Mouse (Mus musculus): Measurements from ENCODE around the gene Mex3a.
A peak's percentile ranks its signal among the peaks of the same experiment; 100 is the strongest.
"Not testable (repeated sequence)": the region's sequence is repeated elsewhere in the genome, so short reads cannot be mapped to it uniquely, and the experiment has no call there.

The Mex3a gene

DNA sequence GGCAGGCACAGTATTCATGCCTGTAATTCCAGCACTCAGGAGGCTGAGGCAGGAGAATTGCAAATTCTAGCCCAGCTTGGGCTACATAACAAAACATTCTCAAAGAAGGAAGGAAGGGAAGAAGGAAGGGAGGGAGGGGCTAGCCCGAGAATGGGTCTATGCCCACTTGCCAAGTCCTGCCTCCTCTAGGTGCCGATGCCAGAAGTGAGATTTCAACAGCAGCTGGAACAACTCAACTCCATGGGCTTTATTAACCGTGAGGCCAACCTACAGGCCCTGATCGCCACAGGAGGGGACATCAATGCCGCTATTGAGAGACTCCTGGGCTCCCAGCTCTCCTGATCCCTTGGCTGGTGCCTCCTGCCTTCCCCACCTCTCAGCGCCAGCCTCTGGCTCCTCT lies 35.7 kb downstream of the Mex3a start:
- no peak for DNase-seq (ENCODE audit: low spot score in 2 of 2)

DNA sequence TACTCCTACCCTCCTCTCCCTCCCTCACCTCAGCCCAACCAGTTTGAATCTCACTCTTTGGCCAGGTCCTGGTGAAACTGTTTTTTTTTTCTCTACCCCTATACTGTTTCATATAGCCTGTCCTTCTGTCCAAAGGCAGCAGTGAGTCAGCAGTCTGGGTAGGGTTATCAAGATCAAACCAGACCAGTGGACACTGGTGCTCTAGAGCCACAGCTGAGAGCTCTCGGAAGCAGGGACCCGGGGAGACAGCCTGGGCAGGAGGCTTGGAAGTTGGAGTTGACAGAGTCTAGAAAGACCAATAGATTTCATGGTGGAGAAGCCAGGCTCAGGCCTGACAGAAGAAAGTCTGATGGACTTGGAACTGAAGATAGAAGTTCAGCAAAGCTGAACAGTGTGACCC lies 36.4 kb downstream of the Mex3a start:
- DNase-seq (ENCODE audit: low spot score in 2 of 2): no peak

GRCm38 (mm10) chr3:88569093-88569492 lies 36.9 kb downstream of the Mex3a start:
- DNase-seq (ENCODE audit: low spot score in 2 of 2): no peak

DNA sequence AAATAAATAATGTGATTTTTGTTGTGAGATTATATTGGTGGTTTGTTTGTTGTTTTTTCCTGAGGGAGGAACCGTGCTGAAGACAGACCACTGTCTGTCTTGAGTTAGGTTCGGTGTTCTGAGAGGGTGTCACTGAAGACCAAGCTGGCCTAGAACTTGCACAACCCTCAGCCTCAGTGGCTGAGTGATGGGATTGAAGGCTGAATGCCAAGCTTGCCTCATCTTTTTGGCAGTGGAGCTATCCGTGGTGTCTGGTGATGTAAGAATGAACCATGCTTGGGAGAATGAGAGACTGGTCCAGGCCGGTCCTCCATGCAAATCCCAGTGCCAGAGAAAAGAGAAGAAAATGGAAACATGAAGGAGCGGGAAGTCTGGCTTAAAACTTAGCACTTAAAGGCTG lies 37.5 kb downstream of the Mex3a start:
- no peak for DNase-seq (ENCODE audit: low spot score in 2 of 2)

DNA sequence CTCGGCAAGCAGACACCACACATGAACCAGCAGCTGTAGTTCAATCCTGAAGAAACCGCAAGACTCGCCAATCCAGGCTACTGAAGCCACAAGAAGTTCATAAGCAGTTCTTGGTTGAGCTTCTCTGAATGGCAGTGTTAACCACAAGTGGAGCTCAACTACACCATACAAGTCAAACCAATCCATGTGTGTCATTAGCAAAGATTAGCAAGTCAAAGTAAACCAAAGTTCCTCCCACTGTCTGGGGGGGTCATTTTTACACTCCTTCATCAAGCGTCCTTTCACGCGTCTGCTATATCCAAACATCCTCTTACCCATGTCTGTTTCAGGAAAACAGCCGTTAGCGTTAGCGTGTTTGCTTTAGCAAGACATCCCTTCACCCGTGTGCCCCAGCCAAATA lies 38.1 kb downstream of the Mex3a start:
- DNase-seq (ENCODE audit: low spot score in 2 of 2): no peak

DNA sequence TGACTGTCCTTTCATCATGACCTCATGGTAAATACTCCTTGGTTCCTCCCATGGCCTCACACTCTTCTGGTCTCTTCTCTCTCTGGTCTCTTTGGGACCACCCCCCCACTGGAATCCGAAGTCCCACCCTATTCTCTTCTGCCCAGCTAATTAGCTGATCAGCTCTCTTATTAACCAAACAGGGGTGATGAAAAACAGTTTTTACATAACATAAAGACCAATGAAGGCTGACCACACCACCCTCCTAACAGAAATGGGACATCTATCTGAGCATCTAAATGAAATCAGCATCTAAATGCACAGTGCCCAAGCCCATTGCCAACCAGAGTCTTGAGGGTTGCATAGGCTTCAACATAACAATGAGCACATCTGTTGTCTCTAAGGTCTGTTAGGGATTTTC lies 39.7 kb downstream of the Mex3a start:
- no peak for DNase-seq (ENCODE audit: low spot score in 2 of 2)

GRCm38 (mm10) chr3:88572835-88573234 lies 40.6 kb downstream of the Mex3a start:
- no peak for DNase-seq (ENCODE audit: low spot score in 2 of 2)

GRCm38 (mm10) chr3:88573810-88574209 lies 41.6 kb downstream of the Mex3a start:
- DNase-seq (ENCODE audit: low spot score in 2 of 2): no peak

DNA sequence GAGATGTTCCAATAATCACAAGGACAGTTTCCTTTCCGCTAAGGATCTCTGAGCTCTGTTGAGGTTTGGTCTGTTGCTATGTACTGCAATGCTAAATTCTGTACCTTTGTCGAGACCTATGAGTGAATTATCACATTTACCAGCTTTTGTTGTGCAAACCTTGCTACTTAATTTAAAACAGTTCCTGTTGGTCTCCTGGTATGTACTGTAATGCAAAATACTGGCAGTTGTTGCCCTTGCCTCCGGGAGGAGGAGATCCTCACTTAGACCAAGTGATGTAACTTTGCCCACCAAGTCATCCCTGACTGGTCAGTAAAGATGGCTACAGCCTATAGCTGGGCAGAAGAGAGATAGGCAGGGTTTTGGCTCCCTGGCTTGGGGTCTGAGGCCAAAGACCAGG lies 43.3 kb downstream of the Mex3a start, which contains the start of gene Ssr2:
Ssr2 (plus strand) TSS at position 337 of the 400 bp plus-strand sequence.
- no peak for DNase-seq (ENCODE audit: low spot score in 2 of 2)

DNA sequence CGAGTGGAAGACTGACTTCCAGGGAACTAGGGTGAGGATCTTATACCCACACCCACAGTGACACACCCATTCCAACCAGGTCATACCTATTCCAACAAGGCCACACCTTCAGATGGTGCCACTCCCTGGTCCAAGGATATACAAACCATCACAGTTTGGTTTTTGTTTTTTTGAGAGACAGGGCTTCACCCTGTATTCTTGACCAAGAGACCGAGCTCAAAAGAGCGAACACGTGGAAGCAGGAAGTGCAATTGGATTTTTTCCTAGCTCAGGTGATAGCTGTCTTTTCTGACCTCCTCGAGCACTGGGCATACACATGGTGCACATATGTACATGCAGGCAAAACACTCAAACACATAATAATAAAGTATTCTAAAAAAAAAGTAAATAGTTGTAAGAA lies 45.7 kb downstream of the Mex3a start:
- not testable (repeated sequence) for DNase-seq (ENCODE audit: low spot score in 2 of 2)

GRCm38 (mm10) chr3:88578498-88579424 lies 46.6 kb downstream of the Mex3a start:
- DNase-seq (ENCODE audit: low spot score in 2 of 2): no peak

- DNase-seq (ENCODE audit: low spot score in 2 of 2): peak; percentile 69 to 80
Measured at GRCm38 (mm10) chr3:88579454-88580117, 47.4 kb downstream of the Mex3a start.

DNA sequence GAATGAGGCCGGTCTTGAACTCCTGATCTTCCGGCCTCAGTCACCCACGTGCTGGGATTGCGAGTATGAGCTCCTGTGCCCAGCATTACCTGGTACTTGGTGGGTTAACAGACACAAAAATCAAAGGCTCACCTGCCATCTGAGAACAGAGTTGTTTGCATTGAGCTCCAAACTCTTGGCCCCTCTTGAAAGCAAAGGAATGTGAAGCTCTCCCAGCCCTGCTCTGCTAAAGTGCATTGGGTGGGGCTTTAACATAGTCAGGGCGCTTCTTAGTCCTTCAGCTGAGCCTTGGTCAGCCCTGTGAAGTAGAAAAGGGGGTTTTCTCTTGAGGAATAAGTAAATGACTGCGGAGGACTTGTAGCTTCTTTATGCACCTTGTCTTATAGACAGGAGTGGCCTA lies 53.6 kb downstream of the Mex3a start:
- no peak for DNase-seq (ENCODE audit: low spot score in 2 of 2)

GRCm38 (mm10) chr3:88586640-88587039 lies 54.4 kb downstream of the Mex3a start:
- no peak for DNase-seq (ENCODE audit: low spot score in 2 of 2)

DNA sequence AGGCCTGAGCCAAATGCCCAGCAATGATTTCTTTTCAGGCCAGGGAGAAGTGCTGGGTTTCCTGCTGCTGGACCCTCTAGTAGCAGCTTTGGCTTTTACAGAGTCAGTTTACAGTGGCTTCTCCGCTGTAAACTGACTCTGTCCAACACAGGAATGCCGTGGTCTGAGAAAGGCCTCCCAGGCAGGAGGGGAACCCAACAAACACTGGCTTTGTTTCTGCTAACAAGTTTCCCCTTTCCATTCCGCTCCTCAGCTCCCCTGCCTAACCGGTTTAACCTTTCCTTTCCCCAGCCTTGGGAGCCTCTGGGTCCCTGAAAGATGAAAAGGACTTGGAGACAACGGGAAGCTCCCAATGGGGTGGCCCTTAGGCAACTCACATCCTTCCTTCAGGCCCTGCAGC lies 58.1 kb downstream of the Mex3a start:
- DNase-seq (ENCODE audit: low spot score in 2 of 2): no peak

Data from spleen, postnatal 10 days (tissue).